Mouse (Mus musculus) adrenal gland, postnatal 4 days (tissue): ENCODE results near the gene Gsg1l. TPM values are rescaled to one million over a fixed set of nuclear protein-coding genes. Genes with fewer than 3 reads are reported as not detected.

Experiments
- DNase-seq, 2 experiments: peaks; one replicate each; pipeline ENCODE4 v3.0.0; 2021 to 2022; ENCODE audit warnings: low spot score in 2 of 2, mixed read lengths in 2 of 2
- total RNA-seq, 2 experiments: library from RNA; stranded (reverse); gene quantifications; 2 replicates each; pipeline ENCODE4 v1.2.3; 2021

The Gsg1l gene
- total RNA-seq, 2 experiments from 2014 or later: 13.2 to 13.9 TPM

GRCm38 (mm10) chr7:126032776-126033209, 49.4 kb downstream of the Gsg1l start:
- no peak for DNase-seq

- no peak for DNase-seq
These were observed 49.9 kb downstream of the Gsg1l start for GRCm38 (mm10) chr7:126032365-126032755.

- DNase-seq: no peak
These were observed 50.4 kb downstream of the Gsg1l start for GRCm38 (mm10) chr7:126031598-126032364.

GRCm38 (mm10) chr7:126027410-126027809, 54.8 kb downstream of the Gsg1l start:
- no peak for DNase-seq

GRCm38 (mm10) chr7:126026600-126026999, 55.6 kb downstream of the Gsg1l start:
- no peak for DNase-seq

GRCm38 (mm10) chr7:126019966-126020365, 62.2 kb downstream of the Gsg1l start:
- no peak for DNase-seq

GRCm38 (mm10) chr7:126019321-126019720, 62.9 kb downstream of the Gsg1l start:
- DNase-seq: no peak

GRCm38 (mm10) chr7:126017455-126017854, 64.8 kb downstream of the Gsg1l start:
- DNase-seq: no peak

- no peak for DNase-seq
These were observed 69.7 kb downstream of the Gsg1l start for GRCm38 (mm10) chr7:126012325-126013021.

GRCm38 (mm10) chr7:126008789-126009148, 73.4 kb downstream of the Gsg1l start:
- DNase-seq: no peak

- DNase-seq: no peak
These were observed 73.9 kb downstream of the Gsg1l start for GRCm38 (mm10) chr7:126008139-126008788.

GRCm38 (mm10) chr7:126007132-126007910, 74.9 kb downstream of the Gsg1l start:
- no peak for DNase-seq

GRCm38 (mm10) chr7:126005274-126005673, 76.9 kb downstream of the Gsg1l start:
- no peak for DNase-seq

GRCm38 (mm10) chr7:126001683-126002082, 80.5 kb downstream of the Gsg1l start:
- no peak for DNase-seq

- DNase-seq: no peak
These were observed 82.3 kb downstream of the Gsg1l start for GRCm38 (mm10) chr7:125999921-126000320.

- no peak for DNase-seq
These were observed 86.1 kb downstream of the Gsg1l start for GRCm38 (mm10) chr7:125996151-125996550.

GRCm38 (mm10) chr7:125992356-125992891, 89.8 kb downstream of the Gsg1l start:
- DNase-seq: no peak

GRCm38 (mm10) chr7:125991846-125992245, 90.4 kb downstream of the Gsg1l start:
- DNase-seq: no peak

GRCm38 (mm10) chr7:125989969-125990368, 92.2 kb downstream of the Gsg1l start:
- DNase-seq: no peak

GRCm38 (mm10) chr7:125989489-125989888, 92.7 kb downstream of the Gsg1l start:
- DNase-seq: no peak

- no peak for DNase-seq
These were observed 93.9 kb downstream of the Gsg1l start for GRCm38 (mm10) chr7:125988326-125988725.
